In genomic region chr7:92803191-92803590, GRCm38 (mm10) we compare ENCODE assay signal across 18 mouse cellular contexts.
"Had no signal": no experiment of that assay in that cellular context is flagged by ENCODE, and none has a peak within 500 bp of the region (broad histone marks: within the 10 kb centered on the region; RNA-seq: fewer than 3 reads in every experiment).

No protein-coding gene starts in this region.

- H3K27me3 ChIP-seq: midbrain, embryonic 12.5 days; neural tube, embryonic 13.5 days; neural tube, embryonic 15.5 days had no signal

- H3K9ac ChIP-seq: lung, embryonic 14.5 days; midbrain, embryonic 12.5 days; neural tube, embryonic 13.5 days; neural tube, embryonic 15.5 days had no signal

- H3K36me3 ChIP-seq: midbrain, embryonic 10.5 days; midbrain, embryonic 12.5 days; neural tube, embryonic 13.5 days; neural tube, embryonic 15.5 days had no signal

- H3K27ac ChIP-seq: midbrain, embryonic 10.5 days; midbrain, embryonic 12.5 days; neural tube, embryonic 13.5 days; neural tube, embryonic 15.5 days had no signal

- ATAC-seq: midbrain, embryonic 16.5 days had no signal

- H3K9me3 ChIP-seq: midbrain, embryonic 10.5 days; midbrain, embryonic 12.5 days; neural tube, embryonic 13.5 days; neural tube, embryonic 15.5 days had no signal

- H3K4me3 ChIP-seq: midbrain, embryonic 10.5 days; midbrain, embryonic 12.5 days; myocyte; neural tube, embryonic 13.5 days; neural tube, embryonic 15.5 days had no signal

- H3K4me2 ChIP-seq: lung, embryonic 14.5 days; midbrain, embryonic 12.5 days; neural tube, embryonic 13.5 days; neural tube, embryonic 15.5 days had no signal

- DNase-seq: lung, embryonic 14.5 days; lung, postnatal 10 days; lung, postnatal 4 days; midbrain, embryonic 14.5 days; retina, postnatal 1 day; right cerebral cortex, adult 18-20 months; right cerebral cortex, postnatal 25 days; right cerebral cortex, postnatal 4 days; spleen, adult 18-20 months; thymus, adult 2 months; thymus, postnatal 25 days; thymus, postnatal 4 days had no signal
